Mouse (Mus musculus) embryonic fibroblast, embryonic 13.5 days (primary cell): ENCODE results near the gene Brms1l. TPM values are rescaled to one million over a fixed set of nuclear protein-coding genes. Genes with fewer than 3 reads are reported as not detected.
"Not testable (repeated sequence)": the region's sequence is repeated elsewhere in the genome, so short reads cannot be mapped to it uniquely, and the experiment has no call there.

ENCODE experiments used
- H3K27ac ChIP-seq: 2 replicates; pipeline ENCODE4 v1.5.1; 2012; ENCODE audit warnings: low read length, control low read depth, inconsistent platforms; ENCODE audit not compliant: insufficient read depth
- H3K4me1 ChIP-seq: 2 replicates; pipeline ENCODE4 v1.6.1; 2011; ENCODE audit warnings: low read length; ENCODE audit not compliant: control insufficient read depth, insufficient read depth
- H3K4me3 ChIP-seq: 2 replicates; pipeline ENCODE4 v1.5.1; 2011; ENCODE audit warnings: mild to moderate bottlenecking, control low read depth, low read length; ENCODE audit not compliant: insufficient read depth
- CTCF ChIP-seq: IDR thresholded peaks from 2 replicates; pipeline ENCODE4 v1.5.1; 2011; ENCODE audit warnings: mild to moderate bottlenecking, control low read depth, low read length, moderate library complexity, borderline replicate concordance; ENCODE audit not compliant: insufficient read depth
- POLR2A ChIP-seq: IDR thresholded peaks from 2 replicates; pipeline ENCODE4 v1.6.1; 2011; ENCODE audit warnings: low read depth, mild to moderate bottlenecking, control low read depth, low read length, moderate library complexity
- polyA plus RNA-seq: library from polyadenylated mRNA; stranded (reverse); fragments of >200 nt; gene quantifications from 2 replicates; pipeline ENCODE4 v1.2.4, GENCODE M21; 2011; ENCODE audit warnings: low read depth; ENCODE audit not compliant: missing spikeins, insufficient read length

Gene Brms1l
- 42.9 and 55.8 TPM in 2 replicates for polyA plus RNA-seq

GRCm38 (mm10) chr12:55836199-55836951 is at the start of gene Brms1l:
Brms1l (plus strand) TSS chr12:55836324.
- Histone ChIP-seq H3K4me3 (peak within 1 kb of the TSS; percentile 72), H3K4me1 (peaks cover 3% of the 10 kb centered on the region; the same call in 1 of the 2 replicates), H3K27ac (peak within 1 kb of the TSS; percentile 78)
- no peak for TF ChIP-seq CTCF
- peak; percentile 79 for TF ChIP-seq POLR2A

GRCm38 (mm10) chr12:55794485-55794884 is 41.6 kb upstream of the Brms1l start:
- not testable (repeated sequence) for H3K4me3 ChIP-seq, H3K4me1 ChIP-seq, H3K27ac ChIP-seq

GRCm38 (mm10) chr12:55797103-55797502 is 39.0 kb upstream of the Brms1l start:
- peaks cover 2% of the 10 kb centered on the region; the same call in 1 of the 2 replicates for H3K4me1 ChIP-seq
- no peak for TF ChIP-seq POLR2A
- no peak for TF ChIP-seq CTCF
- no peak overlapping the region for H3K4me3 ChIP-seq
- H3K27ac ChIP-seq = no peak overlapping the region

- TF ChIP-seq POLR2A (no peak), CTCF (no peak)
- Histone ChIP-seq H3K4me3 (no peak overlapping the region), H3K27ac (no peak overlapping the region), H3K4me1 (peaks cover 2% of the 10 kb centered on the region; the same call in 1 of the 2 replicates)
Measured at GRCm38 (mm10) chr12:55798745-55799144, 37.4 kb upstream of the Brms1l start.

- Histone ChIP-seq H3K4me1 (peaks cover 4% of the 10 kb centered on the region; the same call in 1 of the 2 replicates), H3K4me3 (no peak overlapping the region), H3K27ac (no peak overlapping the region)
- TF ChIP-seq CTCF (no peak), POLR2A (no peak)
Measured at GRCm38 (mm10) chr12:55800144-55800543, 36.0 kb upstream of the Brms1l start.

GRCm38 (mm10) chr12:55801131-55801530 is 35.0 kb upstream of the Brms1l start:
- TF ChIP-seq POLR2A (no peak), CTCF (no peak)
- Histone ChIP-seq H3K4me3 (no peak overlapping the region), H3K4me1 (peaks cover 8% of the 10 kb centered on the region), H3K27ac (no peak overlapping the region)

- H3K27ac ChIP-seq = no peak overlapping the region
- H3K4me1 ChIP-seq = peaks cover 9% of the 10 kb centered on the region
- H3K4me3 ChIP-seq = no peak overlapping the region
- TF ChIP-seq CTCF (no peak), POLR2A (no peak)
Measured at GRCm38 (mm10) chr12:55805035-55805434, 31.1 kb upstream of the Brms1l start.

GRCm38 (mm10) chr12:55816488-55816887 is 19.6 kb upstream of the Brms1l start:
- Histone ChIP-seq H3K4me1 (no peaks in the 10 kb centered on the region; the same call in 1 of the 2 replicates), H3K4me3 (no peak overlapping the region), H3K27ac (no peak overlapping the region)
- TF ChIP-seq CTCF (no peak), POLR2A (no peak)

GRCm38 (mm10) chr12:55820119-55820660 is 15.9 kb upstream of the Brms1l start:
- H3K4me1 ChIP-seq = no peaks in the 10 kb centered on the region
- peak overlapping the region; percentile 75 for H3K4me3 ChIP-seq
- TF ChIP-seq CTCF (no peak), POLR2A (no peak)
- H3K27ac ChIP-seq = peak overlapping the region; percentile 66

- H3K27ac ChIP-seq = peak within 1 kb of the TSS; percentile 66
- peak within 1 kb of the TSS; percentile 75 for H3K4me3 ChIP-seq
- TF ChIP-seq CTCF (no peak), POLR2A (peak; percentile 67)
- H3K4me1 ChIP-seq = no peaks in the 10 kb centered on the region
Measured at GRCm38 (mm10) chr12:55820661-55821314, 15.3 kb upstream of the Brms1l start, which contains the start of gene Ralgapa1. Ralgapa1 (minus strand) TSS chr12:55821167.
